Mouse (Mus musculus) hindbrain, embryonic 14.5 days (tissue): ENCODE results near the gene Cela1. TPM values are rescaled to one million over a fixed set of nuclear protein-coding genes. Genes with fewer than 3 reads are reported as not detected.

Experiments used
- ATAC-seq: fragments of 200-750 bp; cut with Nextera tagmentation; 2 replicates; pipeline ENCODE4 v1.8.0; 2017; ENCODE audit warnings: moderate number of reproducible peaks, mild to moderate bottlenecking, moderate TSS enrichment, moderate library complexity; ENCODE audit not compliant: low FRiP score
- DNase-seq: peaks from one replicate; pipeline ENCODE4 v3.0.0-alpha.2; 2015; ENCODE audit warnings: low spot score
- H3K27ac ChIP-seq: fragments of 300-500 bp; sonication (generic); 2 replicates; pipeline ENCODE4 v1.5.1; 2014; ENCODE audit warnings: mild to moderate bottlenecking, moderate library complexity
- H3K27me3 ChIP-seq: fragments of 300-500 bp; sonication (generic); 2 replicates; pipeline ENCODE4 v1.6.1; 2014; ENCODE audit warnings: mild to moderate bottlenecking, low read length, mixed read lengths; ENCODE audit not compliant: control insufficient read depth, insufficient read depth
- H3K36me3 ChIP-seq: fragments of 300-500 bp; sonication (generic); replicated peaks from 2 replicates; pipeline ENCODE4 v1.6.1; 2014; ENCODE audit not compliant: control insufficient read depth, insufficient read depth
- H3K4me1 ChIP-seq: fragments of 300-500 bp; sonication (generic); replicated peaks from 2 replicates; pipeline ENCODE4 v1.6.1; 2014; ENCODE audit warnings: antibody characterized with exemption, low read length, mixed read lengths; ENCODE audit not compliant: control insufficient read depth, insufficient read depth
- H3K4me2 ChIP-seq: fragments of 300-500 bp; sonication (generic); replicated peaks from 2 replicates; pipeline ENCODE4 v1.6.1; 2014; ENCODE audit warnings: mild to moderate bottlenecking, moderate library complexity
- H3K4me3 ChIP-seq: fragments of 300-500 bp; sonication (generic); replicated peaks from 2 replicates; pipeline ENCODE4 v1.5.1; 2014; ENCODE audit warnings: mild to moderate bottlenecking, low read length
- H3K9ac ChIP-seq: fragments of 300-500 bp; sonication (generic); 2 replicates; pipeline ENCODE4 v1.6.1; 2014
- H3K9me3 ChIP-seq: fragments of 300-500 bp; sonication (generic); 2 replicates; pipeline ENCODE4 v1.6.1; 2016; ENCODE audit warnings: low read length; ENCODE audit not compliant: control insufficient read depth
- WGBS: fragments of 180-500 bp; shearing (Covaris S2); extraction: QIAGEN DNeasy Blood & Tissue Kit; methylation state at CpG from one replicate; pipeline ENCODE4 v1.1.7; 2014; 5-methylcytosine and 5-hydroxymethylcytosine counted together
- polyA plus RNA-seq: library from polyadenylated mRNA; unstranded; fragments of >200 nt; fragmentation: Nextera tagmentation; extraction: Ambion mirVana; gene quantifications from 2 replicates; pipeline ENCODE4 v1.2.1, GENCODE M21; 2014

Cela1 gene
- polyA plus RNA-seq, 1 experiment from 2014 or later, result 1.0 TPM

DNA sequence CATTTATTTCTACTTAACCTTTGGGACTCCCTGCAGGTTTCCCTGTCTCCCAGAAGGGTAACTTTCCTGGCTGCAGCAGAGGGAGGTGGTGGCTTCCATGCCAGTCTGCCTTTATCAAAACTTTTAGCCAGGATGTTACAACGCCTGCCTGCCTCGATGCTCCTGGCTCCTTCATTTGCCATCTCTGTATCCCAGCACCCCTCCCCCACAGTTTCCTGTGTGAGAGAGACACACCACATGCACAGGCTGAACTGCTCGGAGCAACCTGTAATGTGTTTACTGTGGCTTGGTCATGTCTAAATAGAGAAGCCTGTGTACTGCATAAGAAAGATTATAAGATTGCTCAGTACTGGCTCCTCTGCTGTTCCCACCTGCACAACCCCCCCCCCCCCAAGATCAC, 7.3 kb downstream of the Cela1 start:
- Histone ChIP-seq H3K4me1 (no peaks in the 10 kb centered on the region), H3K27ac (no peak overlapping the region), H3K27me3 (no peaks in the 10 kb centered on the region), H3K4me3 (no peak overlapping the region), H3K4me2 (no peak overlapping the region), H3K36me3 (no peaks in the 10 kb centered on the region), H3K9ac (no peak overlapping the region), H3K9me3 (no peaks in the 10 kb centered on the region)
- DNase-seq, result no peak
- 67% methylated on average over 3 of the region's 3 CpGs for WGBS
- ATAC-seq, result no peak

DNA sequence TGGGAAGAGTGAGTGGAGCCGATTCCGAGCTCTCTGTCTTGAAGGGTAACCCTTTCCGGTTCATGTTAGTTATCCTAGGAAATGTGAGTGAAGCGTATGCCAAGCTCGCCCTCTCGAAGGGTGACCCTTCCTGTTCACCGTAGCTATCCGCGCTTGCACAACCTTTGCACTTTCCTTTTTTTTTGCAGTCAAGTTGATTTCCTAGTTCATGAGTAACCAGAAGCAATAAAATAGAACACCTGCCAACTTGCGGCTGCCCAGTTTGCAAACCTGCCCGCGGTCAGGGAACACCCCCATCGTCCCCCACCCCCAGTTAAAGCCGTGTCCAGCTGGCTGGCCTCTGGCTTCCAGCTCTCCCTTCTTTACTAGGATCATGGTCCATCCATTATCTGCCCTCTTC, 8.7 kb downstream of the Cela1 start:
- Histone ChIP-seq H3K4me1 (no peaks in the 10 kb centered on the region), H3K9ac (no peak overlapping the region), H3K27ac (no peak overlapping the region), H3K36me3 (no peaks in the 10 kb centered on the region), H3K4me3 (no peak overlapping the region), H3K27me3 (no peaks in the 10 kb centered on the region), H3K9me3 (no peaks in the 10 kb centered on the region), H3K4me2 (no peak overlapping the region)
- 91% methylated on average over 14 of the region's 14 CpGs for WGBS
- ATAC-seq (no peak), DNase-seq (no peak)

DNA sequence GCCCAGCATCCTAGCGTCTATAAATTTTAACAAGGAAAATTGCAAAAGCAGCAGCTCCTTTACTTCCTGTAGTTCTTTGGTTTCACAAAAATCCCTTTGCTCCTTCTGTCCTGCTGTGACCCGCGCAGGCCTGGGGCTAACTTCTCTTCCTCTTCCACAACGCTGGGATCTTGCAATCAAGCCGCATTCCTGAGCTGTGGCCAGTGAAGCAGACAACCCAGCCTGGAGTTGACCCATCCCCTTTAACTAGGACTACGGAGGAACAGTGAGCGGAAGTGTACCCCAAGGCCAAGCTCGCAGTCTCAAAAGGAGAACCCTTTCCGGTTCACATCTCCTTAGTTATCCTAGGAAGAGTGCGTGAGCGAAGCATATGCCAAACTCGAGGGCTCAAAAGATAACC, 9.1 kb downstream of the Cela1 start:
- Histone ChIP-seq H3K4me1 (no peaks in the 10 kb centered on the region), H3K36me3 (no peaks in the 10 kb centered on the region), H3K9me3 (no peaks in the 10 kb centered on the region), H3K4me2 (no peak overlapping the region), H3K4me3 (no peak overlapping the region), H3K27me3 (no peaks in the 10 kb centered on the region), H3K27ac (no peak overlapping the region), H3K9ac (no peak overlapping the region)
- DNase-seq, result no peak
- no peak for ATAC-seq
- 83% methylated on average over 12 of the region's 12 CpGs for WGBS

DNA sequence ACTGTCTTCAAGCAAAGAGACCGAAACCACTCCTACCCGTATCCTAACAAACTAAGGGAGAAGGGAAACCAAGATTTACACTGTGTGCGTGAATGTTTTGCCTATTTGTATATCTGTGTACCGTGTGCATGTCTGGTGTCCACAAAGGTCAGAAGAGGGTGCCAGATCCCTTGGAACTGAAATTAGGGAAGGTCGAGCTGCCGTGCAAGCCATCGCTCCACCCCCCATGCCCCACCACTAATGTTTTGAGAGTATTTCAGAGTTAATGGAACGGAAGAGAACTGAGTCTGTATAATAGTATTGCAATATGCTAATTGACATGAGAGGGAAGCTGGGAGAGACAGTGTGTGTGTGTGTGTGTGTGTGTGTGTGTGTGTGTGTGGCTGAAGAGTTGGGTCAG, 10.0 kb downstream of the Cela1 start:
- 87% methylated on average over 8 of the region's 8 CpGs for WGBS

DNA sequence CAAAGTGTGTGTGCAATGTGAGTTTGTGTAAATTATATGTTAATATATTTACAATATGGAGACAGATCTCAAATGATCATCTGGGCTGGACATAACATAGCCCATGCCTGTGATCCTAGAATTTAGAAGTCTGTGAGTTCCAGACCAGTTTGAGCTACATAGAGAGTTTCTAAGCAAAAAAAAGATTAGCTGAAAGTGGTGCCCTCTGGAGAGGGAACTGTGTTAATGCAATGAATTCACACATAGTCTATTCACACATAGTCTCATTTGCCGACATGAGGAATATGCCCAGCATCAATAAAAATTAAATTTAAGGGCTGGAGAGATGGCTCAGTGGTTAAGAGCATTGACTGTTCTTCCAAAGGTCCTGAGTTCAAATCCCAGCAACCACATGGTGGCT, 11.2 kb downstream of the Cela1 start:
- H3K27ac ChIP-seq, result no peak overlapping the region
- ATAC-seq (no peak), DNase-seq (no peak)
- no peaks in the 10 kb centered on the region for H3K9me3 ChIP-seq
- WGBS, result 84% methylated on average over 1 of the region's 1 CpGs
- no peak overlapping the region for H3K4me2 ChIP-seq
- no peak overlapping the region for H3K9ac ChIP-seq
- H3K27me3 ChIP-seq, result no peaks in the 10 kb centered on the region
- H3K4me1 ChIP-seq, result no peaks in the 10 kb centered on the region
- H3K36me3 ChIP-seq, result no peaks in the 10 kb centered on the region
- H3K4me3 ChIP-seq, result no peak overlapping the region

More for the DNA sequence above, 10.0 kb downstream of the Cela1 start:
- DNase-seq (no peak), ATAC-seq (no peak)
- Histone ChIP-seq H3K4me2 (no peak overlapping the region), H3K4me3 (no peak overlapping the region), H3K36me3 (no peaks in the 10 kb centered on the region), H3K27ac (no peak overlapping the region), H3K4me1 (no peaks in the 10 kb centered on the region), H3K27me3 (no peaks in the 10 kb centered on the region), H3K9ac (no peak overlapping the region), H3K9me3 (no peaks in the 10 kb centered on the region)

DNA sequence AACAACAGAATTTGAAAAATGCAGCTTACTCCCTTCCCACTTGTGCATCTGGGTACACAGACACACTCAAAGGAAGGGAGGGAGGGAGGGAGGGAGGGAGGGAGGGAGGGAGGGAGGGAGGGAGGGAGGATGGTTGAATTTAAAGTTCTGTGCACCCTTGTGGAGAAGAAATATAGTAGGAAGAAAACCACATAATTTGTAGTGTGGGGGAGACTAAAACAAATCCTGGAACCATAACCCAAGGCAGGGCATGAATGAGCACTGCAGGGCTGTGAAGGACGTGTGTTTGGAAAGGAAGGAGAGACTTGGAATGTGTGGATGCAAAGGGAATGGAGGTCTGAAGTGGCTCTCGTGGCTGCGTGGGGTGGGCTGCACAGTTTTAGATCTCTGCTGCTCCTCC, 12.2 kb downstream of the Cela1 start:
- no peak overlapping the region for H3K4me3 ChIP-seq
- H3K27ac ChIP-seq, result no peak overlapping the region
- H3K9ac ChIP-seq, result no peak overlapping the region
- no peaks in the 10 kb centered on the region for H3K4me1 ChIP-seq
- no peak overlapping the region for H3K4me2 ChIP-seq
- H3K27me3 ChIP-seq, result no peaks in the 10 kb centered on the region
- WGBS, result 65% methylated on average over 3 of the region's 3 CpGs
- DNase-seq, result no peak
- H3K9me3 ChIP-seq, result no peaks in the 10 kb centered on the region
- no peak for ATAC-seq
- no peaks in the 10 kb centered on the region for H3K36me3 ChIP-seq

DNA sequence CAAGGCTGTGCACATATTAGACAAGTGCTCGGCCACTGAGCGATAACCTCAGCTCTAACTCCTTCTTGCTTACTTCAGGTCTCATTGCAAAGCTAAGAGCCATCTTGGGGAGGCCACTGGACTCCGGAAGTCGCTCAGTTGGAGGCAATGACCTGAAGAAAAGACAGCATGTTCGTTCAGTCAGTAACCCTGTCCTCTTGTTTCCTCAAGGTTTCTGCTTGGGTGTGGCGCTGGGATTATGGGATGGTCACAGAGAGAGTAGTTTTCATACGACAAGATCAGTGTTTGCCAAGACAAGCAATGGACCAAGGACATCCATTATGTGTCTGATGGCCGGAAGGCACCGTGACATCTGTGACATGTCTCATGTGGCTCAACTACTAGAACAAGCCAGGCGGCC, 13.2 kb downstream of the Cela1 start:
- no peak overlapping the region for H3K4me2 ChIP-seq
- no peak overlapping the region for H3K9ac ChIP-seq
- no peak overlapping the region for H3K4me3 ChIP-seq
- H3K4me1 ChIP-seq, result no peaks in the 10 kb centered on the region
- no peak overlapping the region for H3K27ac ChIP-seq
- WGBS, result 89% methylated on average over 10 of the region's 10 CpGs
- H3K27me3 ChIP-seq, result no peaks in the 10 kb centered on the region
- H3K36me3 ChIP-seq, result no peaks in the 10 kb centered on the region
- no peak for ATAC-seq
- no peaks in the 10 kb centered on the region for H3K9me3 ChIP-seq
- DNase-seq, result no peak

DNA sequence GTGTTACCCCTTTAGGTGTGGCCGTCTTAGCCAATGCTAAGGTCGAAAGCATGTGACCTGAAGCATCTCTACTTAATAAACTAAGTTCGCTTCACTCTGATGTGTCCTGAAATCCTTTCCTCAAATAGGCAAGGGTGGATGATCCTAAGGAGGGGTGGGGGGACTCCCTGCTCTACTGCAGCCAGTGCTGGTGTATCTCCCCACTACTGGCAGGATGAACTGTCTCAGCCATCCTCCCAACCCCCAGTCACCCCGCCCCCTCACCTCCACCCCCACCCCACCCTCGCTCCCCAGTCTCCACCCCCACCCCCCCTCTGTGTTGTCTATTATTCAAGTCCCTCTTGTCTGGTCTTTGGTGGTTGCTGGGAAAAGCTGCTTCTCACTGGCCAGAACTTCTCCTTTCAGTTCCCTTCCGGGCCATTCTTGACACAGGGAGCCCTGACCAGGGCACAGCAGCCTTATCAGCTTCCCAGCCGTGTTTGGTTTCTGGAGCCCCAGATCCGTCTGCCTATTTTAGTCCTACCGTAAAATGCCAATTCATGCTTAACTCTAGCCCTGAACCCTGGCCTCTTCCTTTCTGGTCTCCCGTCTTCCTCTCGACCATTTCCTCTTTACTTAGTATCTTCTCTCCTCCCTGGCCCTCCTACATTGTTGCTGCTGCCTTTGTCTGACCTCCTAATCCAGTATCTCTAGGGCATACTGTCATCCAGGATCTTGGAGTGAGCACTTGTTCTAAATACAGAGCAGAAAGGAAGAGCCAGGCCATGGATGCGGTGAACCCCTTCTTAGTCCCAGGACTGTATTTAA, 13.9 kb downstream of the Cela1 start:
- Histone ChIP-seq H3K9ac (no peak overlapping the region), H3K9me3 (no peaks in the 10 kb centered on the region), H3K4me3 (no peak overlapping the region), H3K27ac (no peak overlapping the region), H3K4me1 (no peaks in the 10 kb centered on the region), H3K36me3 (no peaks in the 10 kb centered on the region), H3K4me2 (no peak overlapping the region), H3K27me3 (no peaks in the 10 kb centered on the region)
- WGBS, result 40% methylated on average over 12 of the region's 12 CpGs
- ATAC-seq, result no peak
- no peak for DNase-seq

DNA sequence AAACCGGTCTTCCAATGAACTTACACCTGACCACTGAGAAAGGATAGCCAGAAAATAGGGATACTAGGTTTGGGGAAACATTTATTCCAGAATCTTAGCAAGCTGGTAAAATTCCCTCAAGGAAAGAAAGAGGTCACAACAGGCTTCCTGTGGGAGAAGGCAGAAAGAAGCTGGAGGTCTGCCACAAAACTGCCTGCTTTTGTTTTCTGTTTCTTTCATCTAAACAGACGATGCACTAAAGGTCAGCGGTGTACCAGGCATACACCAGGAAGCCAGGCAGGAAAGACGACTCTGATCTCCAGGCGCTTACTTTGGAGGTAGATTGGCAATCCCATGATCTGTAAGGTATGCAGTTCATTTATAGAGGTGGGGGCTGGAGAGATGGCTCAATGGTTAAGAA, 16.9 kb downstream of the Cela1 start:
- no peaks in the 10 kb centered on the region for H3K9me3 ChIP-seq
- no peaks in the 10 kb centered on the region for H3K36me3 ChIP-seq
- no peaks in the 10 kb centered on the region for H3K27me3 ChIP-seq
- 73% methylated on average over 5 of the region's 5 CpGs for WGBS
- H3K4me1 ChIP-seq, result no peaks in the 10 kb centered on the region
- DNase-seq, result no peak
- no peak overlapping the region for H3K9ac ChIP-seq
- ATAC-seq, result no peak
- no peak overlapping the region for H3K27ac ChIP-seq
- no peak overlapping the region for H3K4me3 ChIP-seq
- H3K4me2 ChIP-seq, result no peak overlapping the region

DNA sequence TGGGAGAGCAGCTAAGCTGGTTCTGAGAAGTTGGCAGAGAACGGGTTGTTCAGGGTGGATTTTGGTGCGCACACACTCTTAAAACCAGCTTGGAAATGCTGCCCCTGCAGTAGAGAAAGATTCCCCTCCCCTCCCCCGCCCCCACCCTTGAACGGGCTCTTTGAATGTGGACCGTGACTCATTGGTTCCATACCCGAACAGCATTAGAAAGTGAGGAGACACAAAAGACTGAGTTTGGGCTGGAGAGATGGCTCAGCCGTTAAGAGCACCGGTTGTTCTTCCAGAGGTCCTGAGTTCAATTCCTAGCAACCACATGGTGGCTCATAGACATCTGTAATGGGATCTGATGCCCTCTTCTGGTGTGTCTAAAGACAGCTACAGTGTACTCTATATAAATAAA, 17.7 kb downstream of the Cela1 start:
- no peak overlapping the region for H3K4me2 ChIP-seq
- no peaks in the 10 kb centered on the region for H3K27me3 ChIP-seq
- 68% methylated on average over 8 of the region's 8 CpGs for WGBS
- DNase-seq (no peak), ATAC-seq (no peak)
- H3K9ac ChIP-seq, result no peak overlapping the region
- no peaks in the 10 kb centered on the region for H3K4me1 ChIP-seq
- H3K27ac ChIP-seq, result no peak overlapping the region
- no peak overlapping the region for H3K4me3 ChIP-seq
- no peaks in the 10 kb centered on the region for H3K36me3 ChIP-seq
- no peaks in the 10 kb centered on the region for H3K9me3 ChIP-seq
